Mouse (Mus musculus) lung, postnatal 25 days (tissue): ENCODE results near the gene Dapk1.

Experiments used
- DNase-seq: peaks from one replicate; pipeline ENCODE4 v3.0.0; 2022; ENCODE audit warnings: low spot score

Dapk1 gene

GRCm38 (mm10) chr13:60740248-60740647 lies 138.5 kb downstream of the Dapk1 start:
- DNase-seq: no peak

GRCm38 (mm10) chr13:60742611-60743010 lies 140.9 kb downstream of the Dapk1 start:
- no peak for DNase-seq

- DNase-seq: no peak
Observed at GRCm38 (mm10) chr13:60743381-60744077, 141.8 kb downstream of the Dapk1 start.

- DNase-seq: peak; percentile 83
Observed at GRCm38 (mm10) chr13:60744078-60744460, 142.3 kb downstream of the Dapk1 start.

GRCm38 (mm10) chr13:60744736-60745135 lies 143.0 kb downstream of the Dapk1 start:
- no peak for DNase-seq

GRCm38 (mm10) chr13:60745358-60745757 lies 143.6 kb downstream of the Dapk1 start:
- DNase-seq: no peak

- DNase-seq: no peak
Observed at GRCm38 (mm10) chr13:60746271-60746670, 144.5 kb downstream of the Dapk1 start.

GRCm38 (mm10) chr13:60747201-60747600 lies 145.5 kb downstream of the Dapk1 start:
- no peak for DNase-seq

- DNase-seq: no peak
Observed at GRCm38 (mm10) chr13:60748556-60748955, 146.8 kb downstream of the Dapk1 start.

- no peak for DNase-seq
Observed at GRCm38 (mm10) chr13:60750930-60751329, 149.2 kb downstream of the Dapk1 start.

- DNase-seq: no peak
Observed at GRCm38 (mm10) chr13:60753216-60753615, 151.5 kb downstream of the Dapk1 start.

GRCm38 (mm10) chr13:60755251-60755650 lies 153.5 kb downstream of the Dapk1 start:
- no peak for DNase-seq

GRCm38 (mm10) chr13:60757292-60757691 lies 155.5 kb downstream of the Dapk1 start:
- DNase-seq: no peak

- peak; percentile 29 for DNase-seq
Observed at GRCm38 (mm10) chr13:60759136-60759535, 157.4 kb downstream of the Dapk1 start.

GRCm38 (mm10) chr13:60760392-60760791 lies 158.6 kb downstream of the Dapk1 start:
- DNase-seq: no peak

GRCm38 (mm10) chr13:60761161-60761560 lies 159.4 kb downstream of the Dapk1 start:
- no peak for DNase-seq

GRCm38 (mm10) chr13:60780534-60780933 lies 178.8 kb downstream of the Dapk1 start:
- no peak for DNase-seq

GRCm38 (mm10) chr13:60783301-60783700 lies 181.6 kb downstream of the Dapk1 start:
- no peak for DNase-seq

- no peak for DNase-seq
Observed at GRCm38 (mm10) chr13:60786264-60786663, 184.5 kb downstream of the Dapk1 start, which contains the start of gene BC051665. TSS of gene BC051665 (minus strand) at chr13:60786364.

- DNase-seq: no peak
Observed at GRCm38 (mm10) chr13:60789466-60789865, 187.7 kb downstream of the Dapk1 start.

- no peak for DNase-seq
Observed at GRCm38 (mm10) chr13:60802749-60803148, 201.0 kb downstream of the Dapk1 start, which contains the start of gene Ctsll3. TSS of gene Ctsll3 (minus strand) at chr13:60802849.

- no peak for DNase-seq
Observed at GRCm38 (mm10) chr13:60809690-60810089, 207.9 kb downstream of the Dapk1 start.

- DNase-seq: no peak
Observed at GRCm38 (mm10) chr13:60812768-60813167, 211.0 kb downstream of the Dapk1 start.
